Mouse (Mus musculus) layer of hippocampus, adult 8-10 months (tissue): ENCODE data around the gene Hoxc5. TPM values are rescaled to one million over a fixed set of nuclear protein-coding genes. Genes with fewer than 3 reads are reported as not detected.

Source experiments
- DNase-seq, 2 experiments: peaks; one replicate each; pipeline ENCODE4 v3.0.0; 2022; ENCODE audit warnings: low spot score in 2 of 2
- total RNA-seq, 4 experiments: library from RNA; stranded (reverse); gene quantifications; 2 replicates each; pipeline ENCODE4 v1.2.4; 2022

The Hoxc5 gene
- total RNA-seq, 4 experiments from 2014 or later, result not detected

- no peak for DNase-seq
Observed at GRCm38 (mm10) chr15:102945185-102946077, 21.8 kb upstream of the Hoxc5 start.

GRCm38 (mm10) chr15:102947276-102947675 is 20.0 kb upstream of the Hoxc5 start:
- no peak for DNase-seq

- no peak for DNase-seq
Observed at GRCm38 (mm10) chr15:102948842-102949241, 18.4 kb upstream of the Hoxc5 start.

- DNase-seq, result no peak
Observed at GRCm38 (mm10) chr15:102949696-102950095, 17.5 kb upstream of the Hoxc5 start.

GRCm38 (mm10) chr15:102950877-102951276 is 16.4 kb upstream of the Hoxc5 start:
- DNase-seq, result no peak

- no peak for DNase-seq
Observed at GRCm38 (mm10) chr15:102953561-102953960, 13.7 kb upstream of the Hoxc5 start.

- DNase-seq, result no peak
Observed at GRCm38 (mm10) chr15:102954192-102955006, 12.8 kb upstream of the Hoxc5 start, which contains the start of gene Hoxc11. Gene Hoxc11, plus strand, starts transcription at chr15:102954427.

- no peak for DNase-seq
Observed at GRCm38 (mm10) chr15:102955007-102955382, 12.2 kb upstream of the Hoxc5 start.

GRCm38 (mm10) chr15:102955833-102956640 is 11.2 kb upstream of the Hoxc5 start:
- no peak for DNase-seq

GRCm38 (mm10) chr15:102956906-102957305 is 10.3 kb upstream of the Hoxc5 start:
- DNase-seq, result no peak

- DNase-seq, result no peak
Observed at GRCm38 (mm10) chr15:102959663-102960191, 7.5 kb upstream of the Hoxc5 start.

- no peak for DNase-seq
Observed at GRCm38 (mm10) chr15:102961728-102962127, 5.5 kb upstream of the Hoxc5 start.

- no peak for DNase-seq
Observed at GRCm38 (mm10) chr15:102962492-102962891, 4.8 kb upstream of the Hoxc5 start.

GRCm38 (mm10) chr15:102963259-102963658 is 4.0 kb upstream of the Hoxc5 start:
- DNase-seq, result no peak

GRCm38 (mm10) chr15:102963671-102964640 is 3.3 kb upstream of the Hoxc5 start:
- DNase-seq, result no peak

GRCm38 (mm10) chr15:102965003-102965891 is 2.0 kb upstream of the Hoxc5 start:
- DNase-seq, result no peak

GRCm38 (mm10) chr15:102965892-102966775 is 1.1 kb upstream of the Hoxc5 start:
- no peak for DNase-seq

- DNase-seq, result no peak
Observed at GRCm38 (mm10) chr15:102966776-102967311, 399 bp upstream of the Hoxc5 start, which contains the start of gene Hoxc10. Gene Hoxc10, plus strand, starts transcription at chr15:102966796.
